Mouse (Mus musculus): ENCODE measurements around the gene Malsu1.

Gene Malsu1

DNA sequence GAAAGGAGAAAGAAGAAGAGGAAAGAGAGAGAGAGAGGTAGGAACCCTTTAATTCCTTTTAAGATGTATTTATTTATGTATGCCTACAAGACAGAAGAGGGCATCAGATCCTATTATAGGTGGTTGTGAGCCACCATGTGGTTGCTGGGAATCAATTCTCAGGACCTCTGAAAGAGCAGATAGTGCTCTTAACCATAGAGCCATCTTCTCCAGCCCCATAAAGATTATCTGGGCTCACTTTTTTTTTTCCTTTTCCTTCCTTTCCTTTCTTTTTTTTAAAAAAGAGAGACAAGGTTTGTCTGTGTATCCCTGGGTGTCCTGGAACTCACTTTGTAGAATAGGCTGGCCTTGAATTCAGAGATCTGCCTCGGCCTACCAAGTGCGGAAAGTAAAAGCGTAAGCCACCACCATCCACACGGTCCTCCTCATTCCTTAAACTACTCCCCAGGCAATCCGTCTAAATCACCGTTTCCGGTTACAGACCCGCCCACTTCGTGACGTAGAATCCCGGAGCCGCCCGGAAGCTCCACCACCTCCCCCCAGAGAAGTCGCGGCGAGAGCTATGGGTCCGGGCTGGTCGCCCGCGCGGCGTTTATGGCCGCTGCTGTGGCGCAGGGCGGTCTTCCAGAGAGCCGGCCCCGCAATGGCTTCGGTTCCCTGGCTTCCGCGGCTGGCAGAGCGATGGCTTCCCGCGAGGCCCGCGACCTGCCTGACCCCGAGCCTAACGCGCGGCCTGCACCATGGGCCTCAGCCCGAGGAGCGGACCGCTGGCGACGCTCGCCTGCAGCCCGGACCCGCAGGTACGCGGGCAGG lies at the start of gene Malsu1:
TSS of gene Malsu1 (plus strand) at position 492 of the 813 bp plus-strand sequence.
- peak; percentile 96 for DNase-seq (ENCODE audit: low read depth, low spot score)

DNA sequence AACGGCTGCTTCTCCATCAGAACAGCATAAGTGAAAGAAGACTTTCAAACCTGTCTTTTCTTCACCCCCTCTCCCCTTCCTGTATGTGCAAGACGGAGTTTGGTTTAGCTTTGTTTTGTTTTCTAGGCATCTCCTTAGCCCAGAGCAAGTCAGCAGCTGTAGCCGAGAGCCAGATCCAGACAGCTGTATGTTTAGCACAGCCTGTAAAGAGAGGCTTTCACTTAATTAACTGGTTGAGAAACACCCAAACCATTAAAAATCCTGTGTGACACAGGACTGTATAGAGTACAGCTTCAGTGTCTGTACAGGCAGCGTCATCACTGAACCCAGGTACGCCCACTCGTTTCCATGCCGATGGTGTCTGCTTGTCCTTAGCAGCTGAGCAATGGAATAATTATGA lies 48.3 kb upstream of the Malsu1 start:
- DNase-seq (ENCODE audit: low read depth, low spot score): no peak

DNA sequence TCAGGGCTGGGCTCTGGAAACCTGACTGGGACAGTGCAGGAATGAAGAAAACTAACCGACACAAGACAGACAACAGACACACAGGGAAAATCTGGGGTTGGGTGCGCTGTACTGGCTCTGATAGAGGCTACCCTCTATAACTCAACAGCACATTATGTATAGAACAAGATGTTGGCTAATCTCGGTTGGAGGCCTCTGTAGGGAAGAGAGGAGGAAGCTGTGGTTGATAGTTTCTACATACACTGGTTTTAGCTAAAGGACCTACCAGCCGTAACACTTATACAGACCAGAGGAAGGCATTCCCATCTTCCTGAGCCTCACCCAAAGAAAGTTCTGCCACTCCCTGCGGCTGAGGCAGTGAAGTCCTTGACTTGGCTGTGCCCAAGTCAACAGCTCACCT lies 47.1 kb upstream of the Malsu1 start:
- no peak for DNase-seq (ENCODE audit: low read depth, low spot score)

DNA sequence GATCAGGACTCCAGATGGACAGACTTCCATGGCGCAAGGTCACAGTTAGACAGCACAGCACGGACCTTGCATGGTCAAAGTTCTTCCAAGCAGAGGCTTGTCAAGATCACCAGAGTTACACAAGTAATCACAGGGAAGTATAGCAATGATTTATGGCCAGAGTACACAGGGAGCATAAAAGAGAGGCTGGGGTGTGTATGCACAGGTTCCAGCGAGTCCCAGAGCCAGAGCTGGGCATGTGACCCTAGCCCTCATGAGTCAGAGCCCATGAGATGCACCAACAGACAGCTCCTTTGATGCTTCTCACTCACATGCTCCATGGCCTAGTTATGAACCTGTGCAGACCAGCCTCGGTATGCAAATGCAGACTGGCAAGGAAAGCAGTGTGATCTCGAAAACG lies 45.6 kb upstream of the Malsu1 start:
- DNase-seq (ENCODE audit: low read depth, low spot score): no peak

DNA sequence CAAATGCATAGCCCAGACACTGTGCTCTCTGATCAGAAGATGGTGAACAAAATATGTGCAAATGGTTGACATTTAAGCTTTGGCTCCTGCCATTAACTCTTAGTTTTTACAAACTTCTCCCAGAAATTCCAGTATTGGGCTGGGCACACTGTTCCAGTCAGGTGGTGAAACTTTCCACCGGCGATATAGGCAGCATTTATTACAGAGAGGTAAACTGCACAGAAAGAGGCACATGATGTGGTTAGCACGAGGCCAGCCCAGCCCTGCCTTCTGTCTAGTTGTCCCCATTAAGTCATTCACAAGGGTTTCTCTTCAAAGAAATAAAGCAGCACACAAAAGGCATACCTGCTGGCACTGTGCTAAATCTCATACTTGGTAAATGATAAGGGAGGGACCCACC lies 44.9 kb upstream of the Malsu1 start:
- no peak for DNase-seq (ENCODE audit: low read depth, low spot score)

DNA sequence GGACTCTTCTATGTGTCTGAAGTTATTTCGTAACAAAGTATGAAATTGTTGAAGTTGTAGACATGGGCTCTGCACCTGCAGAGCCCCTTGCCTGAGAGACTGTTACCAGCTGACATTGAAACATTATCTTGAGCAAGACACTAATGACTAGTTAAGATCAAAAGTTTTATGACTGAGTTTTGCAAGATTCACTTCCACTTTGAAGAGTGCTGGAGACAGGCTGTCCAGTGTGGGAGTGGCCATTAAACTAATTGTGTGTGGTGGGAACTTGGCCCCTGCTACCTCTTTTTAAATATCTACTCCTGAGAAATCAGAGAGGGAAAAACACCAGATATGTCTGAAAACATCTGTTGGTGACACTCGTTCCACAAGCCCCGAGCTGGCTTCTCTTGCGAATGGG lies 42.4 kb upstream of the Malsu1 start:
- DNase-seq (ENCODE audit: low read depth, low spot score): no peak

DNA sequence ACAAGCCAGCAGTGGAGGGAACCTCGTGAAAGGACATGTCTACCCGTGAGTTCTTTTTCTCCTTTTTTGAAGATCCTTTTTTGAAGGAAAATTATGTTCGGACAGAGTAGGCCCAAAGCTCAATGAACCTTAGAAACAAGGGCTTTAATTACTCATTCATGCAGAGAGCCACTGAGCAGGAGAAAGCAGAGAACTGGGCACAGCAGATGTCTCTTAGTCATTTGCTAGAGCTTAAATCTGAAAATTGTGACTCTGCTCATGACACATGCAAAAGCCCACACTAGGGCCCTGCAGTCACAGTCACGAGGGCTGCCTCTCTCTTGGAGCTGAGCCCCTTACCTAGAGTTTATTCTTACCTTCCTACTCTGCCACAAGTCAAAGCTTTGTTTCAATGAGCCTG lies 40.8 kb upstream of the Malsu1 start:
- DNase-seq (ENCODE audit: low read depth, low spot score): no peak

DNA sequence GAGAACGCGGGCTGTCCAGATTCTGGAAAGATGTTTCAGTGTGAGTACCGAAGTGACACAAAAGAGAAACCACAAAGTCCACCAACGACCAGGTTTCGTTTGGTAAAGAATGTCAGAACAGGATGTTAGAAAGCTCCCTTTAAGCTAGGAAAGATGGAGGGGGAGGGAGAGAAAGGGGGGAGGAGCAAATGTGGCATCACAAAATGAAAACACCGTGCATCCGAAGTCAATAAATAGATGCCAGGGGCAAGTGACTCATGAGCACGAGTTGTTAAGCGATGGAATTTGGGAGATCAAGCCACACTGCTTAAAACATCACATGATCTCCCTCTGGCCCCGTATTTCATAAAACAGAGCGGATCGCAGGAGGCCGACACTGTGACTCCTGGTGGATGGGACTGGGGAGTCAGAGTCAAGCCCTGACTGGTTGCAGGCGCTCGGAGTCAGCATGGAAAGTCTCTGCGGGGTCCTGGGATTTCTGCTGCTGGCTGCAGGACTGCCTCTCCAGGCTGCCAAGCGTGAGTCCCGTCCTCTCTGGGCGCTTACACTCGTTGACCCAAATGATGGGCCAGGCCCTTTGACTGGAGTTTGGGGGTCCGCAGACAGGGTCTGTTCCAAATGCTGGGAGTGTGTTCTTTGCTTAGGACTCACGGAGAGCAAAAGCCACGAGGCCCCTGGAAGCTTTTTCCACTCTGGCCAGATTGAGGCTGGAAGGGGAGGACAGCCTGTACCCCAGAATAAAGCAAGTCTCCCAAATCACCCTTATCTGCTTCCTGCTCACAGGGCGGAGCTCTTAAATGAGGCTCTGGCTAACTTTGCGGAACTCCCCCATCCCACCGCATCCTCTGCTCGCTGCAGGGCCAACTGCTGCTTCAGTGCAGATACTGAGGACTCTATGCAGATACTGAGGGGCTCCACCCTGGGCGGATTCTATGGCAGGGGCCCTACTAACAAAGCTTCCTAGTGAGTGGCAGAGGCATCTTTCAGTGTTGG lies 37.0 kb upstream of the Malsu1 start, which contains the start of gene Gpnmb:
TSS of gene Gpnmb (plus strand) at position 272 of the 993 bp plus-strand sequence.
- no peak for DNase-seq (ENCODE audit: low read depth, low spot score)

DNA sequence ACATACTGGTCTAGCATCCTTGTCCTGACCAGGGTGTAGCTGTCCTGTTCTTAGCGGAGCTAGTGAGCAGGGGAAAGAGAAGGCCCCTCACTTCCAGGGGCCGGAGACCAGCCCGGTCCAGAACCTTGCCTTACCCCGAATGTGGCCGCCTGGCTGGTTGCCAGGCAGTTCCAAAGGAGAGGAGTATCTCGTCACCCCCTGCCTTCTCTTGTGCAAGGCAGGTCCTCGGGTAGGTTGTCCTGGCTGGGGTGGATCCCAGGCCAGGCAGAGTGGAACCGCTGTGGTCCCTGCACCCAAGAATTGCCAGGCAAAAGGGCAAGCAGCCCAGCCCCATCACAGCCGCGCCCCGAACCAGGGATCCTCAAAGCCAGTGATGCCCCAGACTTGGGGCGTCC lies 36.3 kb upstream of the Malsu1 start:
- no peak for DNase-seq (ENCODE audit: low read depth, low spot score)

DNA sequence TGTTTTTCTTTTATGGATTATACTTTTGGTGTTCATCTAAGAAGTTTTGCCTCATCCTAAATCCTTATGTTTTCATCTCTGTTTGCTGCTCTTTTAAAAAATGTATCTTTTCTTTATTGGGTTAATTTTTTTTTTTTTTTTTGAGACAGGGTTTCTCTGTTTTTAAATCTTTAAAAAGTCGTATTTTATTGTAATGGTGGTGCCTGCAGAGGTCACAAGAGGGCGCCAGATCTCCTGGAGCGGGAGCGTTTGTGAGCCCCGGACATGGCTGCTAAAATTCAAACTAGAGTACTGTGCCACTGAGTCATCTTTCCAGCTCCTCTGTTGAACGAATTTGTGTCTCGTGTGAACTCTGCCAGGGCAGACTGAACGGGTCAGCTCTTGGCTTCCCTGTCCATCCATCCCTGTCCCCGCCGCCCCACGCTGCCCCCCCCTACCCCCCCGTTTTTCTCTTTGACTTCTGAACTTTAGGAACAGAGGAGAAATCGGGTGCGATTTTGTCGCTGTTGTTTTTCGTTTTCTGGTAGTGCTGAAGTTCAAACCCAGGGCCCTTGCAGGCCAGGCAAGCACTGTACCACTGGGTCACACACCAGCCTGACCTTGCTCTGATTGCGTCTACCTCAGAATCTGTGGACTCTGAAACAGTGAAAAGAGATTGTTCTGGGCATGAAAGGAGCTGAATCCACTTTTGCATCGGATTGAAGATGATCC lies 34.0 kb upstream of the Malsu1 start:
- DNase-seq (ENCODE audit: low read depth, low spot score): peak; percentile 71

DNA sequence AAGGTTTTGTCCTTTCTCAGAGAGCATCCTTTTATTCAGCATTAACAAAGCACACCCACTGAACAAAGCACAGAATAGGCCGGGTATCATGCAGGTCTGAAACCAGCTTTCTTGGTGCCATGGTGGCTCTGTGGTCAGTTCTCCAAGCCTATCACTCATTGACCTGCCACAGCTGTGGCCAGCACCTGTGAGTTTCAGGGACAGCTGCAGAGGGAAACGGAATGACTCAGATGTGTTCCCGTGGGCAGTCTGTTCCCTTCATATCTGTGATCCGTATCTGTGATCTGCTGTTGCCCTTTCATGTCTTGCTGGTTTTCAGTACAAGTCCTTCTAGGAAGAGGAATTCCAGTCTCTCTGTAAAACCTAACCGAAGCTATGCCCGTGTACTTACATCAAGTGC lies 27.1 kb upstream of the Malsu1 start:
- DNase-seq (ENCODE audit: low read depth, low spot score): no peak

DNA sequence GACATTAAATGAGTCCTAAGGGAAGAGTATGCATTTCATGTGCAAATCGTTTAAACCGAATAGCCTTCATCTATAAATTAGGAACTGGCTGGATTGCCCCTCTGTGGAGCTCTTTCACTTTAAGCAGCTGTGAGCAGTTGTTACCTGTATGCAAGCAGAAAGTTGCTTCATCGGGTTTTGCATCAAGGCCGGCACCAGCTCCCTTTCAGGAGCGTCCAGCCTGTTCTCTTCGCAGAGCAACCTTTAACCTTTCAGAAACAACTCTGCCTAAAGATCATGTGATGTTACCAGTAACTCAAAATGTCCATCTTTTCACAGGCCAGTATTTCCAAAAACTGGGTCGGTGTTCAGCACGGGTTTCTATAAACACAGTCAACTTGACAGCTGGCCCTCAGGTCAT lies 26.6 kb upstream of the Malsu1 start:
- DNase-seq (ENCODE audit: low read depth, low spot score): no peak

DNA sequence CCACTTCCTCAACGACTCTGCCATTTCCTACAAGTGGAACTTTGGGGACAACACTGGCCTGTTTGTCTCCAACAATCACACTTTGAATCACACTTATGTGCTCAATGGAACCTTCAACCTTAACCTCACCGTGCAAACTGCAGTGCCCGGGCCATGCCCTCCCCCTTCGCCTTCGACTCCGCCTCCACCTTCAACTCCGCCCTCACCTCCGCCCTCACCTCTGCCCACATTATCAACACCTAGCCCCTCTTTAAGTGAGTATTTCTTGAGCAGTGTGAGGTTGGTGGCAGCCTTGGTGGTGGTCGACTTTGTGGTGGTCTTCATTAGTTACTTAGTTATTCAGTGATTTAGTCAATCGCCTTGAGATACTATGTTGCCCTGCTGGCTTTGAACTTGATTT lies 25.7 kb upstream of the Malsu1 start:
- no peak for DNase-seq (ENCODE audit: low read depth, low spot score)

DNA sequence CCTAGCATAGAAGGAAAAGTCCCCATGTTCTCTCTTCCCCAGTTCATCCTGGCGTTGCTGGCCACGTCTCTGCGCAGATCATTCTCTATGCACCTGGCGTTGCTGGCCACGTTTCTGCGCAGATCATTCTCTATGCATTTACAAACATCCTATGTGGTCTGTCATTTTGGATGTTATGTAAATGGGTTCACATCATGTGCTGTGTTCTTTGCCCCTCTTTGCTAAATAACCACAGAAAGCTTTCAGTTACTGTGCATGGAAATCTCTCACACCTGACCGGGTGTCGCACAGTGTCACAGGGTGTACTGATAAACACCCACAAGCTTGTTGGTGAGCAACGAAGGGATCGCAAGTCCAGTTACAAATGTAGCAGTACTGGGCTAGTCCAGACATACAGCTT lies 25.2 kb upstream of the Malsu1 start:
- DNase-seq (ENCODE audit: low read depth, low spot score): no peak

DNA sequence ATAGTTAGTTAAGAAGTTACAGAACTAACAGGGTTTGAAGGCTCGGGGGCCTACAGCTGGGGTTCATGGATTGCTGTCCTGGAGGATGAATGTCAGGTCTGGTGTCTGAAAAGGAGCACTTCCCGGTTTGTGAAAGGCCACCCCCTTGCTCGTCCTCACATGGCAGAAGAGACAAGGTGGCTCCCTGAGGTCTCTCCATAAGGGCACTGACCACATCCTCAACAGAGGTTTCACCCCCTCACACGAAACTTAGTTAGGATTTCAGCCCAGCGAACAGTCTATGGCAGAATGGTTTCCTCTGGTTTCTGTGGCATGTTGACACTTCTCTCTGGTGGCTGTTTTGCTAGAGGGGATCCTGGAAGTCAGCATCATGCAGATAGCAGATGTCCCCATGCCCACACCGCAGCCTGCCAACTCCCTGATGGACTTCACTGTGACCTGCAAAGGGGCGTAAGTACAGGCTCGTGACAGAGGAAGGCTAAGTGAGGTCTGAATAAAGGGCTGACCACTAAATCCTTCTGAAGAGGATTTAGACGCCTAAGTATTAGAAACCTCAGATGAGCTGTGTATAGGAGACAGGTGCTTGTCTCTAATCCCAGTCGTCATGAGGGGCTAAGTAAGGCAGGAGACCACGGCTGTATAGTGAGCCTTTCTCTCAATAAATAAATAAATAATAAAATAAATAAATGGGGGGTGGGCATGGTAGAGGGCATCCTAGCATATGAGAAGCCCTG lies 22.8 kb upstream of the Malsu1 start:
- DNase-seq (ENCODE audit: low read depth, low spot score): no peak

DNA sequence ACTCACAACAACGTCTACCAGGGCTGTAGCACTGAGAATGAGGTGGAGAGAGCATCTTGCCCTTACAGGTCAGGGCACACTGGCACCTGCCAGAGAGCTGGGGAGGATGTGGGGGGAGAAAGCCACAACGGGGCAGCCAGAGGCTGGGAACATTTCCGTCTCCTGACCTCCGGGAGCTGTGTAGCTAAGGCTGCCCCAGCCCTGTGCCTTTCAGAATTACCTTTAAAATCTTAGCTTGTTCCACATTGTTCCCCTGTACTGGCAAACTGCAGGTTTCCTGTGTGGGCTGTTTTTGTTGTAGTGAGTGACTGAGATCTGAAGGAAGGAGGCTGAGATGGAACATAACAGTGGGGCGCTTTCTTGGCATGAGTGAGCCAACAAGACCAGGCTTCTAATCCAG lies 21.4 kb upstream of the Malsu1 start:
- no peak for DNase-seq (ENCODE audit: low read depth, low spot score)

DNA sequence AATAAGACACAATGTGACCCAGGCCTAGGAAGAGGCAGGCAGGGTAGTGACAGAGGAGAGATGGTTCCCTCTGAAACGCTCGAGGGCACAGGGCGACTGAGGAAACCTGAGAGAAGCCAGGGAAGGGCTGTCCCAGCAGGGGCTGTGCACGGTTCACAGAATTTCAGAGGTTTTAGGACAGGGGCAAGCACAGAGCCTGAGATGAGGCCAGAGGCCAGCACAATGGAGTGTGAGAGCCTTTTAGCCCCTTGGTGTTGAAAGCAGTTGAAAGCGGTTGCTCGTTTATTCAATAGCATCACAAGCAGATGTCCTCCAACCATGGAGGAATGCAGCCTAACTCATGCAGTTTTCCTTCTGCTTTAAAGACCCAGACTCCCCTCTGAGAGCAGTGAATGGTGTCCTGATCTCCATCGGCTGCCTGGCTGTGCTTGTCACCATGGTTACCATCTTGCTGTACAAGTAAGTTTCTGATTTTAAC lies 18.3 kb upstream of the Malsu1 start:
- DNase-seq (ENCODE audit: low read depth, low spot score): peak; percentile 93

DNA sequence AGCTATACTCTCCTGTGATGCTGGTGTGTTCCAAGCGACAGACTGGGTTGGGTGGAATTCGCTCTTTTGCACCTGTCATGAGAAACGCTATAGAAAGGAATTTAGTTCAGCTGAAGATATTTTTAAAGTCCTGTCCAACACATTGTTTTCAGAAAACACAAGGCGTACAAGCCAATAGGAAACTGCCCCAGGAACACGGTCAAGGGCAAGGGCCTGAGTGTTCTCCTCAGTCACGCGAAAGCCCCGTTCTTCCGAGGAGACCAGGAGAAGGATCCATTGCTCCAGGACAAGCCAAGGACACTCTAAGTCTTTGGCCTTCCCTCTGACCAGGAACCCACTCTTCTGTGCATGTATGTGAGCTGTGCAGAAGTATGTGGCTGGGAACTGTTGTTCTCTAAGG lies 17.6 kb upstream of the Malsu1 start:
- no peak for DNase-seq (ENCODE audit: low read depth, low spot score)

DNA sequence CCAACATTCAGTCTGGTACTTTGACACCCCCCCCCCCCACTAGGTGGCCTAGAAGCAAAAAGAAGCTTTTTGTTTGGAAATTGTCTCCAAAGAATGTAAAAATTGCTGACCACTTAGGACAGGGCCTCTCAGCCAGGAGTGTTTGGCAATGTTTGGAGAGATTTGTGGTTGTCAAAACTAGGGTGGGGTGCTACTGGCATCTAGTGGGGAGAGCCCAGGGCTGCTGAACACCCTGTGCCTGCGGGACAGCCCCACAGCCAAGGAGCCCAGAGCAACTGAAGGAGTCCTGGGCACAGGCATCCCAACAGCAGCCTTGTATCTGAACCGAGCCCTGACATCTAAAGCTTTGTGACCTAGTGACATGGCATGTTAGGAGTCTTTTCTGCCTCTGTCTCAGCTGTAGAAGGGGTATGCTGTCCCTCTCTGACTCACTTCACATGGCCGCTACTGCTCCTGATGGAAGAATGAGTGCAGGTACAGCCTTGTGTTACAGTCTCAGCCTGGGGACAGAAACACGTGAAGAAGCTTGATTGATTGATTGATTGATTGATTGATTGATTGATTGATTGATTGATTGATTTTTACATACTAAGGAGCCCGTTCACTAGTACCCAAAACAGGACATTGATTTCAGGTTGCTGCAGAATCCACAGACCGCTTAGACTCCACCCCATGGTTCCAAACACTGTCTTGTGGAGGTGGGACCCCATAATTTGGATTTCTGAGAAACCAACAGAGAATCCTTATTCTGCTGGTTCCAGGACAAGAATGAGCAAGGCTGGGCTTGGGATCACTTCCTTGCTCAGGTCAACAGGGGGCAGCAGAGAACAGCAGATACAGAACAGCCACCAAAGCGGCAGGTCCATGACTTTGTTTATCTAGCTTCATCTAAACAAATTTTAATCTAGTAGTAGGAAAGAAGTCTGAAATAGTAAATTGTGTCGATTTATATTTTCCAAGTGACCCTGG lies 16.3 kb upstream of the Malsu1 start:
- peak; percentile 73 for DNase-seq (ENCODE audit: low read depth, low spot score)

DNA sequence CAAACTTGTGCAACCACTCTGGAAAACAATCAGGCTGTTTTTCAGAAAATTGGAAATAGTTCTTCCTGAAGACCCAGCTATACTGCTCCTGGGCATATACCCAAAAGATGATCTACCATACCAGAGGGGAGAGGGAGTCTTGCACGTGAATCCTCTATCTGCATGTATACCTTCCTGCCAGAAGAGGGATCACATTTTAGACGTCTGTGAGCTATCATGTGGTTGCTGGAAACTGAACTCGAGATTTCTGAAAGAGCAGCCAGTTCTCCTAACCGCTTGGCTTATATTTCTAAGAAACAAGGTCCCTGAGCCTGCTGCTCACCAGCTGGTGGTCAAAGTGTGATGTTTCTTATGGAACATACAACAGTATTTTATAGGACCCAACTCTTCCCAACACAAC lies 5.2 kb upstream of the Malsu1 start:
- DNase-seq (ENCODE audit: low read depth, low spot score): peak; percentile 51

Data from R1 (cell line).